Mouse (Mus musculus): ENCODE measurements around the gene Nfam1.

- TF ChIP-seq CTCF (IDR thresholded peaks at IDR 0.05; ENCODE audit: low read depth), result no peak
- TF ChIP-seq EP300 (optimal IDR thresholded peaks at IDR 0.05), result no peak
These were observed 42.8 kb upstream of the Nfam1 start for GRCm38 (mm10) chr15:83075607-83076525.

Data from stomach, postnatal 0 days (tissue).